Mouse (Mus musculus) 416B (cell line): Measurements from ENCODE around the gene 9530003J23Rik.

Experiments
- DNase-seq: peaks from one replicate; pipeline ENCODE4 v3.0.0; 2011; ENCODE audit warnings: low read depth

Gene 9530003J23Rik

DNA sequence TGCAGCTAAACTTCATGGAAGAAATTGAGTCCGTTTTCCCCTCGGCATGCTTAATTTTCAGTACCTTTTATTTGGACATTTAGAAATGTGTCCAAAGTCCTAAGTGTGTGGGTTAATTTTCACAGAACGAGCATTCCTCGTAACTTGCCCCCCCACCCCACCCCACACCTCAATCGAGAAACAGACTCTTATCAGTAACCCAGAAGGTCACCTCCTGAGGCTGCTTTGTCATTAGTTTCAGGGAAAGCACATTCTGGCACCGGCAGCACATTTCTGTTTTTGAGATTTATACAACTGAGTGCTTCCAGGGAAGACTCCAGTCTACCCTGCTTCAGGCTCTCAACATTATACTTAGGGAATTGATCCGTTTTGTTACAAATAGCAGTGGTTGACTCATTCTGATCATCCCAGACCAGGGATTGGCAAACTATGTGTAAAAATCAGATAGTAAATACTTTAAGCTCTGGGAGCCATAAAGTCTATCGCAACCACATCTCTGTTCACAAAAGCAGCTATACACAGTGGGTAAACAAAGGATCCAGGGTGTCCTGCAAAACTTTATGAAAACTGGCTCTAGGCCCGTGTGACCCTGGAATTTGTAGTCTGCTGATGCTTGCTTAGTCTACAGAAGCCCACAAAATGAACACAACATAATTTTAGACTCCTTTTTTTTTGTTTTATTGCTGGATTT is 53.0 kb downstream of the 9530003J23Rik start:
- no peak for DNase-seq
